Mouse (Mus musculus): ENCODE measurements around the gene Map3k3. TPM values are rescaled to one million over a fixed set of nuclear protein-coding genes. Genes with fewer than 3 reads are reported as not detected.

Gene Map3k3
- polyA plus RNA-seq, 1 experiment from 2014 or later: 14.5 TPM

DNA sequence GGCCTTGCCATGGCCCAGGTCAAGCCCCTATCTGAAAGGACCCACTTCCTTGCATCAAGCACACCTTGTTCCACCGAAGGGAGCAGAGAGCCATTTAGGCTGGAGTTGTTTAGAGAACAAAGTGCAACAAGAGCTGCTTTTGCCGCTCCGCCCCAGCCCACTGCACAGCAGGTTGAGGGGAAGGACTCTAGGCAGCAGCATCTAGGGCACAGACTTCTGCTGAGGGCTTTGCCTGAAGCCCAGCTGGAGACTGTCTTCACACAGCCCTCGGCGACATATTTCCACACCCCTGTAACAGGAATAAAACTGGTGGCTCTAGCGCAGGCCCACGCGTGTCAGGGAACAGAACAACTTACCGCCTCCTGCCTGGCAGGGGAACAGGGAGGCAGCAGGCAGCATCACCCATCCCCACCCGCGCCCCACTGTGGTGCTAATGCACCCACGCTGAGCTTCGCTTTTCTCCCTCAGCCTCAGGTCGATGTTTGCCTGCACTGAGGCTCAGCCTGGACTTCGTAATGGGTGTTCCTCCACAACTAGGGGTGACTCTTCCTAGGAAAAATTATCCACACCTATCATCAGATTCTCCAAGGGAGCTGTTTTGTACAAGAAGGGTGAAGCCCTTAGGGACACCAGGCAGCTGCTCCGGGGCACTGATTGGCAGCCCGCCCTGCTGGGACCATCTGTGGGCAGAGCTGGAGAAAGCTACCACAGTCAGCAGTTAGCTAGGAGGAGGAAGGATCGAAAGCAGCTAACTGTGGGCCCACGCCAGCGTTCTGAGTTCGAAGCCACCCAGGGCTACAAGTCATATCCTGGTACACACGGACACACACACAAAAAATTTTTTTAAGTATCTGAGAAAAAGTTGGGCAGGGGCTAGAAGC lies 76.7 kb downstream of the Map3k3 start, which contains the start of the genes Gm10840 and Limd2:
TSS of gene Gm10840 (plus strand) at position 10 of the 881 bp plus-strand sequence.
TSS of gene Limd2 (minus strand) at position 20 of the 881 bp plus-strand sequence.
- H3K9ac ChIP-seq (replicated peaks): peak within 1 kb of the TSS; percentile 96
- peak within 1 kb of the TSS; percentile 83 for H3K4me3 ChIP-seq (replicated peaks)
- peak; percentile 54 for ATAC-seq
- no peaks in the 10 kb centered on the region for H3K9me3 ChIP-seq
- H3K27ac ChIP-seq: peak within 1 kb of the TSS; percentile 98
- peak within 1 kb of the TSS; percentile 96 for H3K4me2 ChIP-seq (replicated peaks)
- peaks cover 48% of the 10 kb centered on the region for H3K4me1 ChIP-seq (replicated peaks)
- H3K27me3 ChIP-seq: no peaks in the 10 kb centered on the region
- 24% methylated on average over 22 of the region's 22 CpGs for WGBS
- peaks cover 54% of the 10 kb centered on the region for H3K36me3 ChIP-seq

DNA sequence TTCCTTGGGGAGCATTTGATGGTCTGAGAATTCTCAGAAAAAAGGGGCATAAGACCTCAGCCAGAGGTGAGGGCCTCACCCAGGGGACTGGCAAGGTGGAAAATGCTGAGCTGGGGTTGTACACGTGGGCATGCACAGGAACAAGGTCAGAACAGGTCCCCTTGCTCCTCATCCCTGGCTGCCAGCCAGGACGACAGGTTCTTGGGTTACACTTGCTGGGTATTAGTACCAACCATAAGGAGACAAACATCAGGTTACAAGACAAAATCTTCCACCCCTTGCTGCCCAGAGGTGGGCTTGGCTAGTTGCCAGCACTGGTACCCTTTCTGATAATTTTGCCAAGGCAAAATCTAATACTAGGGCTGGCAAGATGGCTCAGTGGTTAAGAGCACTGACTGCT lies 77.8 kb downstream of the Map3k3 start:
- no peak overlapping the region for H3K4me3 ChIP-seq (replicated peaks)
- H3K4me1 ChIP-seq (replicated peaks): peaks cover 38% of the 10 kb centered on the region
- WGBS: 86% methylated on average over 2 of the region's 2 CpGs
- H3K27ac ChIP-seq: 0 out of 2 replicates have a peak overlapping the region, but pooled peaks have one; percentile 98
- H3K9me3 ChIP-seq: no peaks in the 10 kb centered on the region
- no peaks in the 10 kb centered on the region for H3K27me3 ChIP-seq
- H3K9ac ChIP-seq (replicated peaks): no peak overlapping the region
- H3K36me3 ChIP-seq: peaks cover 53% of the 10 kb centered on the region
- no peak overlapping the region for H3K4me2 ChIP-seq (replicated peaks)
- ATAC-seq: no peak

DNA sequence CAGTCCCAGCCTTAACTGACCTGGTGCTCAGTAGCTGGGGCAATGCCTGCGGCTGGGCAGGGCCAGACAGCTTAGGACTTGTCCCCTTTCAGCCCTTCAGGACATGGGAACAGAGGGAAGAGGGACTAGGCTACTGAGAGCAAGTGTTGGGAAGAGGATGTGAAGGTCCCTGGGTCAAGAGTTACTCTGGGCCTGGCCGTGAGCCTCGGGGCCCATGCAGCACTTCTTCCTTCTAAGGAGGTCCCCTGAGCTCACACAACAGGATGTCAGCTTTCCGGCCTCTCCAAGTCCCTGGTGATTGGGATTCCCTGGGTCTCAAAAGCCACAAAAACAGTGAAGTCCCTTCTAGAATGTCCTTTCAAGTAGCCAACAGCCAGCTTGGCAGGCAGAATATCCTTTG lies 79.1 kb downstream of the Map3k3 start:
- peaks cover 25% of the 10 kb centered on the region for H3K4me1 ChIP-seq (replicated peaks)
- H3K9ac ChIP-seq (replicated peaks): no peak overlapping the region

DNA sequence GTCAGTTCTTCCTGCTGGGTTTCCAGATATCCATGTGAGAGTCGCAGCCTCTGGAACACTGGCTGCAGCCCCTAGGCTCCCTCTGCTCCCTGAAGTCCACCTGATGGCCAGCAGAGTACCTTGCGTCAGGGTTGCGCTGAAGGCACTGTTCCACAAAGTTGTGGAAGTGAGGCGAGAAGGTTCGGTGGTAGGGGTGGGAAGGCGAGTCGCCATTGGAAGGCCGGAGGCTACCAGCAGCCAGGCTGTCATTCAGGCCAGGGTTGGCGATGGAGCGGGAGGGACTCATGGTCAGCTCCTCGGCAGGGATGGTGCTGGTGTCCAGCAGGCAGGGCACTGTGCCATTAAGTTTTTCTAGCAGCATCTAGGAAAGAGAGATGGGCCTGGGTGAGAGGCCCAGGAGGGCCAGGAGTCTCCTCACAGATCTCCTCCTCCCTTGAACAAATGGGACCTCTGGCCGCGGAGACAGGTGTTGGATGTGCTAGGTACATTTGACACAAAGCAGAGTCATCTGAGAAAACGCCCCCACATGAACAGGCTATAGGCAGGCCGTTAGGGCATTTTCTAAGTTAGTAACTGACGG lies 80.3 kb downstream of the Map3k3 start:
- H3K4me2 ChIP-seq (replicated peaks): no peak overlapping the region
- peaks cover 15% of the 10 kb centered on the region for H3K4me1 ChIP-seq (replicated peaks)
- H3K27ac ChIP-seq: no peak overlapping the region
- WGBS: 91% methylated on average over 16 of the region's 16 CpGs
- no peak overlapping the region for H3K4me3 ChIP-seq (replicated peaks)
- no peaks in the 10 kb centered on the region for H3K9me3 ChIP-seq
- H3K27me3 ChIP-seq: no peaks in the 10 kb centered on the region
- peaks cover 60% of the 10 kb centered on the region for H3K36me3 ChIP-seq
- H3K9ac ChIP-seq (replicated peaks): no peak overlapping the region
- no peak for ATAC-seq

More for the DNA sequence above, 79.1 kb downstream of the Map3k3 start:
- no peak overlapping the region for H3K4me3 ChIP-seq (replicated peaks)
- H3K27me3 ChIP-seq: no peaks in the 10 kb centered on the region
- ATAC-seq: no peak
- 91% methylated on average over 4 of the region's 4 CpGs for WGBS
- peaks cover 54% of the 10 kb centered on the region for H3K36me3 ChIP-seq
- H3K4me2 ChIP-seq (replicated peaks): no peak overlapping the region
- H3K27ac ChIP-seq: no peak overlapping the region
- H3K9me3 ChIP-seq: no peaks in the 10 kb centered on the region

DNA sequence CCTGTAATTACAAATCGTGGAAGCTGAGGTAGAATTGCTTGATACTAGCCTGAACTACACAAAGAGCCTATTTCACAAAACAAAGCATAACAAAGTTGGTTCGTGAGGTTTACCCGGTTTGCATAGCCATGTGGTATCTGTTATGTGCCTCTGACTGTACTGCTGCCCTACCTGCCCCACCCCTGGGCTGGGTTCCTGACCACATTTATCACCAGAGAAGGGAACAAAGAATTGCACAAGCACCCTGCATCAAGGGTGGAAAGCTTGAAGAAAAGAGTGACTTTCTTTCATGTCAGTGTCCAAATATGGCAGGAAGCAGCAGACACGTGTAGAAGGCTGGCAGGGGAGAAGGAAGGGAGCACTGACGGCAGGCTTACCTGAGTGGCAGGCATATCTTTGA lies 83.0 kb downstream of the Map3k3 start:
- Histone ChIP-seq H3K27me3 (no peaks in the 10 kb centered on the region), H3K4me2 (replicated peaks) (no peak overlapping the region), H3K27ac (no peak overlapping the region), H3K4me1 (replicated peaks) (no peaks in the 10 kb centered on the region), H3K9ac (replicated peaks) (no peak overlapping the region), H3K36me3 (peaks cover 73% of the 10 kb centered on the region), H3K9me3 (no peaks in the 10 kb centered on the region), H3K4me3 (replicated peaks) (no peak overlapping the region)
- 89% methylated on average over 5 of the region's 5 CpGs for WGBS
- no peak for ATAC-seq

DNA sequence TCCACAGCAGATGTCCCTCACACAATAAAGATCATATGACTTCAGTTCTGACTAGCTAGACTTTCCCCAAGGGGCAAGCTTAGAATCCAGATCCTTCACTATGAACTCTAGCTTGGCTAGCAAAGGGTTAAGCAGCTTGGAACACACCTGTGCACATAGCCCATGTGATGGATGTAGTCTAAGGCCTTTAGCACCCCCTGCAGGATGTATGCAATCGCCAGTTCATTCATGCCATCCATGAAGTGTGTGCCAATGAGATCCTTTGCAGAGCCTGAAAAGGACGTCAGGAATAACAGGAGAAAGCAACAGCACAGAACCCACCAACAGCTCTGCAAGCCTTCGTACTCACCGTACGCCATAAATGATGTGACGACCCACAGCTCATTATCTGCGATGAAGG lies 86.4 kb downstream of the Map3k3 start:
- Histone ChIP-seq H3K27ac (no peak overlapping the region), H3K4me2 (replicated peaks) (no peak overlapping the region), H3K36me3 (peaks cover 56% of the 10 kb centered on the region), H3K9ac (replicated peaks) (no peak overlapping the region), H3K4me3 (replicated peaks) (no peak overlapping the region), H3K4me1 (replicated peaks) (no peaks in the 10 kb centered on the region), H3K27me3 (no peaks in the 10 kb centered on the region), H3K9me3 (no peaks in the 10 kb centered on the region)
- no peak for ATAC-seq
- WGBS: 84% methylated on average over 7 of the region's 7 CpGs

DNA sequence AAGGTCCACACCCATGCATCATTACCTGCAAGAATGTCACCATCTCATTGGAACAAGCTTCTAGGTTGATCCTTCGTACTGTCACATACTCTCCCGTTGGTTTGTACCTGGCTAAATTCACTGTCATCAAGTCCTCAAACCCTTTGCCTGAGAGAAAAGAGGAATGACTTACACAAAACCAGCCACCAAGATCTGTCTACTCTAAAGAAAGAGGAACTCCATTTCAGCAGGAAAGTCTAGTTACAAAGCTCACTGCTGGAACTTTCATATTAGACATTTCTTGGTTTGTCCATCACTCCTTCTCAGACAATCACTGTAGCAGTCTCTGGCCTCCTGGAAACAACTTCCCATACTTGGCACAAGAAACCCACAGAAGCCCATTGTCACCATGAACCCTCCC lies 88.8 kb downstream of the Map3k3 start:
- 93% methylated on average over 2 of the region's 2 CpGs for WGBS
- H3K36me3 ChIP-seq: peaks cover 32% of the 10 kb centered on the region
- H3K27ac ChIP-seq: no peak overlapping the region
- H3K9me3 ChIP-seq: no peaks in the 10 kb centered on the region
- no peak overlapping the region for H3K4me2 ChIP-seq (replicated peaks)
- no peaks in the 10 kb centered on the region for H3K4me1 ChIP-seq (replicated peaks)
- ATAC-seq: no peak
- no peak overlapping the region for H3K4me3 ChIP-seq (replicated peaks)
- H3K27me3 ChIP-seq: no peaks in the 10 kb centered on the region
- H3K9ac ChIP-seq (replicated peaks): no peak overlapping the region

DNA sequence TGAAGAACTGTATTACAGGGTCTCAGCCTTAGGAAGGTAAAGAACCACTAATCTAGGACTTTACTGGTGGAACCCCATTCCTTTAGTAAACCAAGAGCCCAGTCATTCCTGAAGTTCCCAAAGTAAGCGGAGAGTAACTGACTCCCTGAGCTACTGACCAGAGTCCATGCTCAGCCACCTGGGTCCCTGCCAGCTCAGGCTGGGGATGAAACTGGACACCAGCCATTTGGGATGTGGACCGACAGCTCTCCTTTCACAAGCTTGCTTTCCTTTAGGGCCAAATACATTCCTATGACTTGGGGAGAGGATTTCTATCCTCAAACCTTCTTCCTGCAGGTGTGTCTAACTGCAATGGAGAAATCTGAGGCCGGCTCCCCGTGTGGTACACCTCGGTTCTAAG lies 90.0 kb downstream of the Map3k3 start:
- Histone ChIP-seq H3K4me2 (replicated peaks) (no peak overlapping the region), H3K4me1 (replicated peaks) (no peaks in the 10 kb centered on the region), H3K36me3 (peaks cover 26% of the 10 kb centered on the region), H3K9ac (replicated peaks) (no peak overlapping the region), H3K9me3 (no peaks in the 10 kb centered on the region), H3K27me3 (no peaks in the 10 kb centered on the region), H3K27ac (no peak overlapping the region), H3K4me3 (replicated peaks) (no peak overlapping the region)
- ATAC-seq: no peak
- WGBS: 84% methylated on average over 5 of the region's 5 CpGs

DNA sequence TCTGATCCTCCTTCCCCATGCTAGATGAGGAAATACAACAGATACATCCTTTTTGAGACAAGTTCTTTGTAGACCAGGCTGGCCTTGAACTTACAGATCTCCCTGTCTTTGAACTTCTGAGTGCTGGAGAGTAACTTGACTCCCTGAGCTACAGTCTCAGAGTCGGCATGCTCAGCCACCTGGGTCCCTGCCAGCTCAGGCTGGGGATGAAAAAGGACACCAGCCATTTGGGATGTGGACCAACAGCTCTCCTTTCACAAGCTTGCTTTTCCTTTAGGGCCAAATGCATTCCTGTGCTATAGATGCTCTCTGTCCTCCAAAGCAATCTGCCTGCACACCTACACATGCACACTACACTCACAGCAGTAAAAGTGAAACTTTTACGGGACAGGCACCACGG lies 90.7 kb downstream of the Map3k3 start:
- no peak for ATAC-seq
- Histone ChIP-seq H3K27ac (no peak overlapping the region), H3K4me1 (replicated peaks) (no peaks in the 10 kb centered on the region), H3K4me3 (replicated peaks) (no peak overlapping the region), H3K9me3 (no peaks in the 10 kb centered on the region), H3K27me3 (no peaks in the 10 kb centered on the region), H3K36me3 (peaks cover 22% of the 10 kb centered on the region), H3K9ac (replicated peaks) (no peak overlapping the region), H3K4me2 (replicated peaks) (no peak overlapping the region)
- WGBS: 88% methylated on average over 3 of the region's 3 CpGs

DNA sequence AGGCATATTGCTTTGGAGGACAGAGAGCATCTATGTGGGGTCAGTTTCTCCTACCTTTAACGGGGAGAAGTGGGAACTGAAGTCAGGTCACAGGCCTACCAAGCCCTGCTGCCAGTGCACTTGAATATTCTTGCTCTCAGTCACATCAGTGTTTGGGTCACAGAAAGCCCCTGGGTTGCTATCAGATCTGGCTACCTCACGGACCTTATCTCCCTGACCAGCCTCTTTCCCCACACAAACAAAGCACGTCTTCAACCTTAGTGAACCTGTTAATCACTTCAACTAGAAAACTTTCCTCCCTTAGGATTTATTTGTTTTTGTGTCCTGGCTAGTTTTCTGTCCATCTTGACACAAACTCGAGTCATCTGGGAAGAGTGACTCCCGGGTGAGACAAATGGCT lies 92.0 kb downstream of the Map3k3 start:
- peaks cover 14% of the 10 kb centered on the region for H3K36me3 ChIP-seq
- ATAC-seq: no peak
- no peak overlapping the region for H3K4me3 ChIP-seq (replicated peaks)
- H3K27me3 ChIP-seq: no peaks in the 10 kb centered on the region
- H3K4me2 ChIP-seq (replicated peaks): no peak overlapping the region
- H3K27ac ChIP-seq: no peak overlapping the region
- WGBS: 92% methylated on average over 5 of the region's 5 CpGs
- no peaks in the 10 kb centered on the region for H3K9me3 ChIP-seq
- no peaks in the 10 kb centered on the region for H3K4me1 ChIP-seq (replicated peaks)
- H3K9ac ChIP-seq (replicated peaks): no peak overlapping the region

DNA sequence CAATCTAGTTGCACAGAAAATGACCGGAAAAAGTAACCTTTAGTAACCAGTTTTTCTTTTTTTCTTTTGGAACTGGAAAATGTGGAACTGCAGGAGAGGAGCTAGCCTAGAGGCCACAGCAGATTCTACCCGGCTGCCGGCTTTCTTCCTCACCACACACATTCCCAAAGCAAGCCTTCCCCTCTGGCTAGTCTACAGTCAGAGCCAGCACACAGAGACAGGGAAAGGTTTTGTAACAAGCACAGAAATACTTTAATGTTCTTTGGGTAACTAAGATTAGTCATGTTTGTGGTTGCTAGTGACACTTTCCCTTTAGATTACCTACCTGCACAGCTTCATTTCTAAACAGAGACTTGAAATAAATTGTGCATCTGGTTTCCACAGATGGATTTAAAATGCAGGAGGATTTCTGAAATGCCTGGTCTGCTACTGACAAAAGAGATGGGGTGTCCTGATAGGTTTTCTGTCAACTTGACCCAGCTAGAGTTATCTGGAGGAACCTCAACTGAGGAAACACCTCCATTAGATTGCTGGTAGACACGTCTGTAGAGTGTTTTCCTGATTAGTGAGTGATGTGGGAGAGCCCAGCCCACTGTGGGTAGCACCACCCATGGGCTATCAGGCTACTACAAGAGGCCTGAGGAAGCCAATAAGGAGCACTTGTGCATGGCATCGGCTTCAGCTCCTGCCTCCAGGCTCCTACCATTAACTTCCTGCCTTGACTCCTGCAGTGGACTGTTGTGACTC lies 93.8 kb downstream of the Map3k3 start:
- Histone ChIP-seq H3K9ac (replicated peaks) (no peak overlapping the region), H3K9me3 (no peaks in the 10 kb centered on the region), H3K4me3 (replicated peaks) (no peak overlapping the region), H3K4me2 (replicated peaks) (no peak overlapping the region), H3K27ac (no peak overlapping the region), H3K27me3 (no peaks in the 10 kb centered on the region), H3K4me1 (replicated peaks) (no peaks in the 10 kb centered on the region), H3K36me3 (peaks cover 13% of the 10 kb centered on the region)
- WGBS: 88% methylated on average over 5 of the region's 5 CpGs
- ATAC-seq: no peak

All from midbrain, embryonic 13.5 days (tissue).